29 mouse cellular contexts compared by ENCODE assay signal in genomic region chr9:45119954-45120530, GRCm38 (mm10). TPM values are rescaled to one million over a fixed set of nuclear protein-coding genes. Genes with fewer than 3 reads are reported as not detected.
DNase-seq lines count a peak whose midpoint lies in the region; ATAC-seq and TF ChIP-seq lines count a peak whose summit lies in the region.
"Had no signal": no experiment of that assay in that cellular context is flagged by ENCODE, and none has a peak within 500 bp of the region (broad histone marks: within the 10 kb centered on the region; RNA-seq: fewer than 3 reads in every experiment).

No protein-coding gene starts in this region.

- no peak overlapping the region for H3K27ac ChIP-seq in lung, embryonic 14.5 days (ENCODE audit: low read depth)
- H3K27ac ChIP-seq: forebrain, embryonic 10.5 days; hindbrain, embryonic 13.5 days; intestine, embryonic 15.5 days; limb, embryonic 15.5 days; liver, embryonic 14.5 days; lung, embryonic 15.5 days; neural tube, embryonic 13.5 days; stomach, embryonic 15.5 days had no signal

- no peaks in the 10 kb centered on the region for H3K27me3 ChIP-seq in lung, embryonic 14.5 days (ENCODE audit: insufficient read depth, low read length)
- H3K27me3 ChIP-seq: intestine, embryonic 15.5 days; limb, embryonic 15.5 days; lung, embryonic 15.5 days; stomach, embryonic 15.5 days had no signal

- H3K9ac ChIP-seq in lung, embryonic 14.5 days: no peak overlapping the region
- H3K9ac ChIP-seq: hindbrain, embryonic 13.5 days; intestine, embryonic 15.5 days; limb, embryonic 15.5 days; liver, embryonic 14.5 days; lung, embryonic 15.5 days; stomach, embryonic 15.5 days had no signal

- H3K4me1 ChIP-seq in lung, embryonic 14.5 days (ENCODE audit: insufficient read depth): peaks cover 7% of the 10 kb centered on the region; the same call in 1 of the 2 replicates

- intact Hi-C loops in heart, postnatal 36 days (cut with DNase I): no loop called here

- no peak for ATAC-seq in lung, embryonic 14.5 days (ENCODE audit: insufficient read depth)
- ATAC-seq: activated CD4-positive, CD25-positive, alpha-beta regulatory T cell, adult 4 months; forebrain, embryonic 16.5 days; intestine, embryonic 15.5 days had no signal

- no peaks in the 10 kb centered on the region for H3K36me3 ChIP-seq in lung, embryonic 14.5 days (ENCODE audit: insufficient read depth)
- H3K36me3 ChIP-seq: forebrain, embryonic 10.5 days; hindbrain, embryonic 13.5 days; intestine, embryonic 15.5 days; limb, embryonic 15.5 days; lung, embryonic 15.5 days; neural tube, embryonic 13.5 days; stomach, embryonic 15.5 days had no signal

- peak; percentile 36 for DNase-seq in adrenal gland, postnatal 10 days
- DNase-seq in adrenal gland, adult 2 months: no peak
- DNase-seq in heart, adult 11 months: peak; percentile 80
- DNase-seq in heart, postnatal 36 days: no peak
- DNase-seq in lung, embryonic 14.5 days: no peak
- no peak for DNase-seq in lung, postnatal 25 days (ENCODE audit: low spot score)
- DNase-seq in cerebellum, postnatal 14 days: peak; percentile 30 to 33
- DNase-seq in urinary bladder, postnatal 4 days (ENCODE audit: low spot score in 2 of 2): no peak
- DNase-seq: adrenal gland, postnatal 36 days; gastrocnemius, postnatal 10 days; kidney, adult 8-10 months; kidney, postnatal 25 days; lung, postnatal 4 days; right cerebral cortex, adult 18-20 months; thymus, postnatal 25 days had no signal

- no peaks in the 10 kb centered on the region for H3K9me3 ChIP-seq in lung, embryonic 14.5 days (ENCODE audit: low read depth, low read length)
- H3K9me3 ChIP-seq: forebrain, embryonic 10.5 days; hindbrain, embryonic 13.5 days; intestine, embryonic 15.5 days; limb, embryonic 15.5 days; lung, embryonic 15.5 days; neural tube, embryonic 13.5 days; stomach, embryonic 15.5 days had no signal

- no peak overlapping the region for H3K4me2 ChIP-seq in lung, embryonic 14.5 days
- H3K4me2 ChIP-seq: heart, embryonic 11.5 days; intestine, embryonic 15.5 days; lung, embryonic 15.5 days; stomach, embryonic 15.5 days had no signal

- 89% methylated on average over 14 of the region's 14 CpGs for WGBS in lung, embryonic 14.5 days

- H3K4me3 ChIP-seq in lung, embryonic 14.5 days (ENCODE audit: low read depth, low read length): no peak overlapping the region
- H3K4me3 ChIP-seq: forebrain, embryonic 10.5 days; intestine, embryonic 15.5 days; limb, embryonic 15.5 days; lung, embryonic 15.5 days; stomach, embryonic 15.5 days had no signal

- TF ChIP-seq CTCF in lung, embryonic 14.5 days (IDR thresholded peaks at IDR 0.05; ENCODE audit: low read depth): 0 out of 2 replicates have a peak, but pooled peaks have one; percentile 0

RNA-seq across cellular contexts. Expression of gene Scn2b, which starts 2.5 kb away (rescaled TPM):
- total RNA-seq in adrenal gland, postnatal 10 days (2021): 1 to 10 TPM; 6.7 to 7.5 TPM
- 10 to 100 TPM; 10.4 to 13.5 TPM for total RNA-seq in adrenal gland, adult 2 months (2021)
- 2.0 and 2.2 TPM in 2 replicates for polyA plus RNA-seq in adrenal gland, adult 2 months (2012; rRNA removed)
- 1 to 10 TPM; 1.2 to 1.4 TPM for total RNA-seq in heart, postnatal 36 days (2021)
- 3.2 and 3.9 TPM in 2 replicates for polyA plus RNA-seq in lung, embryonic 14.5 days (2014; fragmentation: Nextera tagmentation; extraction: Ambion mirVana)
- total RNA-seq: common myeloid progenitor, adult 5-6 weeks; granulocyte monocyte progenitor cell, adult 5-6 weeks; megakaryocyte-erythroid progenitor cell, adult 5-6 weeks had no signal

RNA-seq across cellular contexts. Expression of gene Scn4b, which starts 18.2 kb away (rescaled TPM):
- 10 to 100 TPM in 1 of 2 experiments, 1 to 10 TPM in 1; 3.3 to 14.2 TPM for total RNA-seq in adrenal gland, postnatal 10 days (2021)
- 1 to 10 TPM in 1 of 2 experiments, under 1 TPM in 1; 0.46 to 1.0 TPM for total RNA-seq in adrenal gland, adult 2 months (2021)
- polyA plus RNA-seq in adrenal gland, adult 2 months (2012; rRNA removed): 0.18 and 0.51 TPM in 2 replicates
- total RNA-seq in heart, postnatal 36 days (2021): 1 to 10 TPM; 6.3 to 7.6 TPM
- polyA plus RNA-seq in lung, embryonic 14.5 days (2014; fragmentation: Nextera tagmentation; extraction: Ambion mirVana): not detected in 2 replicates
- total RNA-seq: common myeloid progenitor, adult 5-6 weeks; granulocyte monocyte progenitor cell, adult 5-6 weeks had no signal
- polyA plus RNA-seq: activated CD4-positive, CD25-positive, alpha-beta regulatory T cell, adult 4 months had no signal

RNA-seq across cellular contexts. Expression of gene Jaml, which starts 41.1 kb away (rescaled TPM):
- 1 to 10 TPM in 1 of 2 experiments, under 1 TPM in 1; 0.70 to 1.8 TPM for total RNA-seq in adrenal gland, postnatal 10 days (2021)
- 1 to 10 TPM; 1.0 to 2.9 TPM for total RNA-seq in adrenal gland, adult 2 months (2021)
- polyA plus RNA-seq in adrenal gland, adult 2 months (2012; rRNA removed): 0.06 and 0.08 TPM in 2 replicates
- total RNA-seq in heart, postnatal 36 days (2021): under 1 TPM; 0.19 to 0.24 TPM
- polyA plus RNA-seq in lung, embryonic 14.5 days (2014; fragmentation: Nextera tagmentation; extraction: Ambion mirVana): 0.30 and 0.45 TPM in 2 replicates

Comparison
In these comparisons a context has a peak if more than half of its experiments do, and no peak if none do; other contexts are left out.
1. DNase-seq: peak in adrenal gland, postnatal 10 days (single experiment), heart, adult 11 months (single experiment) and cerebellum, postnatal 14 days (2 of 2); none in adrenal gland, adult 2 months (single experiment), heart, postnatal 36 days (0 of 2), lung, embryonic 14.5 days (single experiment), lung, postnatal 25 days (single experiment) and urinary bladder, postnatal 4 days (0 of 2).